Mouse (Mus musculus) liver, embryonic 16.5 days (tissue): ENCODE measurements around the gene Sipa1l2. TPM values are rescaled to one million over a fixed set of nuclear protein-coding genes. Genes with fewer than 3 reads are reported as not detected.
A peak's percentile ranks its signal among the peaks of the same experiment; 100 is the strongest.
"Not testable (repeated sequence)": the region's sequence is repeated elsewhere in the genome, so short reads cannot be mapped to it uniquely, and the experiment has no call there.

Source experiments
- ATAC-seq: fragments of 200-750 bp; cut with Nextera tagmentation; 2 replicates; pipeline ENCODE4 v1.8.0; 2017; ENCODE audit warnings: low read depth, mild to moderate bottlenecking, moderate number of reproducible peaks, moderate library complexity
- H3K27ac ChIP-seq: fragments of 300-500 bp; sonication (generic); 2 replicates; pipeline ENCODE4 v1.5.1; 2014; ENCODE audit warnings: mild to moderate bottlenecking, low read length
- H3K27me3 ChIP-seq: fragments of 300-500 bp; sonication (generic); 2 replicates; pipeline ENCODE4 v1.6.1; 2014; ENCODE audit warnings: low read depth, low read length, mixed read lengths; ENCODE audit not compliant: control insufficient read depth, insufficient read depth
- H3K36me3 ChIP-seq: fragments of 300-500 bp; sonication (generic); 2 replicates; pipeline ENCODE4 v1.6.1; 2014; ENCODE audit warnings: mild to moderate bottlenecking; ENCODE audit not compliant: control insufficient read depth, insufficient read depth
- H3K4me1 ChIP-seq: fragments of 300-500 bp; sonication (generic); 2 replicates; pipeline ENCODE4 v1.6.1; 2014; ENCODE audit warnings: low read depth, low read length, mixed read lengths; ENCODE audit not compliant: control insufficient read depth
- H3K4me2 ChIP-seq: fragments of 300-500 bp; sonication (generic); 2 replicates; pipeline ENCODE4 v1.6.1; 2014; ENCODE audit warnings: low read depth, low read length, mixed read lengths
- H3K4me3 ChIP-seq: fragments of 300-500 bp; sonication (generic); 2 replicates; pipeline ENCODE4 v1.5.1; 2014; ENCODE audit warnings: low read depth, mild to moderate bottlenecking, low read length
- H3K9ac ChIP-seq: fragments of 300-500 bp; sonication (generic); 2 replicates; pipeline ENCODE4 v1.6.1; 2014; ENCODE audit warnings: low read depth, low read length
- H3K9me3 ChIP-seq: fragments of 300-500 bp; sonication (generic); replicated peaks from 2 replicates; pipeline ENCODE4 v1.6.1; 2016; ENCODE audit warnings: low read length; ENCODE audit not compliant: control insufficient read depth
- WGBS: fragments of 180-500 bp; shearing (Covaris S2); extraction: QIAGEN DNeasy Blood & Tissue Kit; methylation state at CpG from one replicate; pipeline ENCODE4 v1.1.7; 2014; ENCODE audit not compliant: insufficient replicate concordance; 5-methylcytosine and 5-hydroxymethylcytosine counted together
- polyA plus RNA-seq: library from polyadenylated mRNA; unstranded; fragments of >200 nt; fragmentation: Nextera tagmentation; extraction: Ambion mirVana; gene quantifications from 2 replicates; pipeline ENCODE4 v1.2.1, GENCODE M21; 2015

The Sipa1l2 gene
- polyA plus RNA-seq, 1 experiment from 2014 or later: 1.1 TPM

- H3K4me1 ChIP-seq: no peaks in the 10 kb centered on the region; the same call in 1 of the 2 replicates
- WGBS: 16% methylated on average over 5 of the region's 5 CpGs
- H3K36me3 ChIP-seq: no peaks in the 10 kb centered on the region
- H3K4me2 ChIP-seq: no peak overlapping the region
- no peaks in the 10 kb centered on the region for H3K27me3 ChIP-seq
- ATAC-seq: no peak
- no peaks in the 10 kb centered on the region for H3K9me3 ChIP-seq
- H3K4me3 ChIP-seq: no peak overlapping the region
- H3K27ac ChIP-seq: no peak overlapping the region
- H3K9ac ChIP-seq: no peak overlapping the region
Measured at GRCm38 (mm10) chr8:125523213-125523612, 46.4 kb downstream of the Sipa1l2 start.

DNA sequence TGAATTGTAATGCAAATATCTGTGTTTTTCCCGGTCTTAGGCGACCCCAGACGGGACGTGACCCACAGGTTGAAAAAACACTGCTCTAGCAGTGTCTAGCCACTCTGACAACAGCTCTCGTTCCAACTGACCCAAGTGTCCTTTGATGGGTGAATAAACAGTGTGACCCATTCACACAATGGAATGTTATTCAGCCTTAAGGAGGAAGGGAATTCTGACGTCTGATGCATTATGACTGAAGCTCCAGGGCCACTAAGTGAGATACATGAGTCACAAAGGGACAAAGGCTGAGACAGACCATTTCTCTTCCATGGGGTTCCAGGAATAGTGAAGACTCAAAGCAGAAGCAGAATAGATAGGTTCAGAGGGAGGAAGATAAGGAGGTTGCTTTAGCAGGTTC is 47.5 kb downstream of the Sipa1l2 start:
- ATAC-seq: no peak
- WGBS: 53% methylated on average over 6 of the region's 6 CpGs

DNA sequence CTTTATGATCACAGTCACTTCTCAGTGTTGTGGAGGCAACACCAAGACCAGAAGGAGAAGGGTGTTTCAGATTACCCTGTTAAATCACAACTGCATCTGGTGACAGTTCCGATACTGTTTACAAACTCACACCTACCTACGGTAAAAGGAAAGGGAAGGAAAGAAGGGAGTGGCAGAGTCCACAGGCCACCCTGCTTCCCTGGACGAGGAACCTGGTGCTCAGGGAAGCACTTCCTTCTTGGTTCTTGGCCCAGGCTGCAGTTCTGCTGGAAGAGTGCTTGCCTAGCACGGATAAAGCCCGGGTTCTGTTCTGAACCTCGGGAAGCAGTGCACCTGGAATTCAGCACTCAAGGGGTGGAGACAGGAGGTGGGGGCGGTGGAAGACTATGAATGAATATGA is 48.5 kb downstream of the Sipa1l2 start:
- Histone ChIP-seq H3K36me3 (no peaks in the 10 kb centered on the region), H3K9me3 (no peaks in the 10 kb centered on the region), H3K4me3 (no peak overlapping the region), H3K9ac (no peak overlapping the region), H3K27me3 (no peaks in the 10 kb centered on the region), H3K4me2 (no peak overlapping the region), H3K4me1 (no peaks in the 10 kb centered on the region; the same call in 1 of the 2 replicates), H3K27ac (no peak overlapping the region)
- no peak for ATAC-seq
- 50% methylated on average over 7 of the region's 7 CpGs for WGBS

More for the DNA sequence above, 47.5 kb downstream of the Sipa1l2 start:
- Histone ChIP-seq H3K4me2 (no peak overlapping the region), H3K27ac (no peak overlapping the region), H3K4me1 (no peaks in the 10 kb centered on the region; the same call in 1 of the 2 replicates), H3K9ac (no peak overlapping the region), H3K9me3 (no peaks in the 10 kb centered on the region), H3K4me3 (no peak overlapping the region), H3K27me3 (no peaks in the 10 kb centered on the region), H3K36me3 (no peaks in the 10 kb centered on the region)

GRCm38 (mm10) chr8:125520308-125520707 is 49.3 kb downstream of the Sipa1l2 start:
- not testable (repeated sequence) for H3K27me3 ChIP-seq, H3K4me1 ChIP-seq, H3K36me3 ChIP-seq, H3K27ac ChIP-seq, H3K9ac ChIP-seq, H3K4me2 ChIP-seq, H3K4me3 ChIP-seq, ATAC-seq, H3K9me3 ChIP-seq
- WGBS: 69% methylated on average over 2 of the region's 2 CpGs

DNA sequence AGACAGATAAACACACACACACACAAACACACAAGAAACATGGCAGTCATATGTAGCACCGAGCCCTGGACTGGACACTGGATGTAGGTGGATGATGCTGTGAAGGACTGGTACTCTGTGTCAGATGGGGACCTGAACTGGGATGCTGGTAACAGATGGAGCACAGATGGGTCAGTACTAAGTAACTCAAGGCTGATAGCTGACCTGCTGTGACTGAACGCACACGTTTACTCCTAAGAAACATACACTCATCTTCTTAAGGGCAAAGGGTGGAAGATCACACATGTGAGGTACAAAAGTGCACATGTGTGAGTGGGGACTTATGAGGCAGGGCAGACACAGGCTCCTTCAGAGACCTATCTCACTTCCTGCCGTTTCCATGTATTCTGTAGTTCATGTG is 50.7 kb downstream of the Sipa1l2 start:
- no peak for ATAC-seq
- Histone ChIP-seq H3K27ac (no peak overlapping the region), H3K9ac (no peak overlapping the region), H3K9me3 (no peaks in the 10 kb centered on the region), H3K36me3 (no peaks in the 10 kb centered on the region), H3K4me3 (no peak overlapping the region), H3K4me1 (no peaks in the 10 kb centered on the region; the same call in 1 of the 2 replicates), H3K27me3 (no peaks in the 10 kb centered on the region), H3K4me2 (no peak overlapping the region)
- 54% methylated on average over 4 of the region's 4 CpGs for WGBS

DNA sequence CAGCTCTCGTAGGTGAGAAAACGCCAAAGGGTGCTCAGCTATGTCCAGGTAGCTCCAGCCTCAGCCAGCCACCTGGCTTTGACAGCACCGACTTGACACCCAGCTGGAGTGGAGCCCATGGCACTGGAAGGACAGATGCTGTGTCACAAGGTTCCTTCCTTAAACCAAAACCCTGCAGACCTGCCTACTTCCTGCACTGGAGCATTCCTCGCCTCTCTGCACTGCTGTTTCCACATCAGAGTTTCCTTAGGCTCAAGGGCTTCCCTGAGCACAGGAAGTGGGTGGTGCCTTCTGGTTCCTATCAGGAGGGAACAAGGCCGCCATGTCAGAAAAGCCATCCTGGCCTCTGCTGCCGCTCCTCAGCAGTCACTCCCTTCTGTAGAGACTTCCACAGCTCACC is 51.3 kb downstream of the Sipa1l2 start:
- 27% methylated on average over 6 of the region's 6 CpGs for WGBS

DNA sequence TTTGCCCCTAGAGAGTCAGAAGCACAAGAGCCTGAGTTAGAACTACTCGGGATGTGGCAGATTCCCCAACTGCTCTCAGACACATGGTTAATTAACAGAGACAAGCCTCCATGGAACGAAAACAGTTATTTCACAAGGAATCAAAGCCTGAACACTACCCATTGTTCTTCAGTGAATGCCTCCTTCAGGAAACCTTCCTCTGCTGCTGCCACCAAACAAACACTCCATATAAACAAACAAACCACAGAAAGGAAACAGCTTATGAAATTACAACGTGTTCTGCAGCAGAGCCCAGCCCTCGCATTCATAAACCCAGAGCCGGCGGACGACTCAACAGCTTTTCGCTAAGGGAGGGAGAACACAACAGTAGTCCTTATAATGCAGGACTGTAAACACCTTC is 52.2 kb downstream of the Sipa1l2 start:
- H3K4me1 ChIP-seq: no peaks in the 10 kb centered on the region; the same call in 1 of the 2 replicates
- no peak overlapping the region for H3K4me3 ChIP-seq
- 62% methylated on average over 8 of the region's 8 CpGs for WGBS

More for the DNA sequence above, 51.3 kb downstream of the Sipa1l2 start:
- no peaks in the 10 kb centered on the region for H3K27me3 ChIP-seq
- peak; percentile 58 for ATAC-seq
- H3K27ac ChIP-seq: no peak overlapping the region
- no peaks in the 10 kb centered on the region for H3K9me3 ChIP-seq
- no peak overlapping the region for H3K4me2 ChIP-seq
- H3K36me3 ChIP-seq: no peaks in the 10 kb centered on the region
- no peak overlapping the region for H3K9ac ChIP-seq
- H3K4me3 ChIP-seq: no peak overlapping the region
- H3K4me1 ChIP-seq: no peaks in the 10 kb centered on the region; the same call in 1 of the 2 replicates

DNA sequence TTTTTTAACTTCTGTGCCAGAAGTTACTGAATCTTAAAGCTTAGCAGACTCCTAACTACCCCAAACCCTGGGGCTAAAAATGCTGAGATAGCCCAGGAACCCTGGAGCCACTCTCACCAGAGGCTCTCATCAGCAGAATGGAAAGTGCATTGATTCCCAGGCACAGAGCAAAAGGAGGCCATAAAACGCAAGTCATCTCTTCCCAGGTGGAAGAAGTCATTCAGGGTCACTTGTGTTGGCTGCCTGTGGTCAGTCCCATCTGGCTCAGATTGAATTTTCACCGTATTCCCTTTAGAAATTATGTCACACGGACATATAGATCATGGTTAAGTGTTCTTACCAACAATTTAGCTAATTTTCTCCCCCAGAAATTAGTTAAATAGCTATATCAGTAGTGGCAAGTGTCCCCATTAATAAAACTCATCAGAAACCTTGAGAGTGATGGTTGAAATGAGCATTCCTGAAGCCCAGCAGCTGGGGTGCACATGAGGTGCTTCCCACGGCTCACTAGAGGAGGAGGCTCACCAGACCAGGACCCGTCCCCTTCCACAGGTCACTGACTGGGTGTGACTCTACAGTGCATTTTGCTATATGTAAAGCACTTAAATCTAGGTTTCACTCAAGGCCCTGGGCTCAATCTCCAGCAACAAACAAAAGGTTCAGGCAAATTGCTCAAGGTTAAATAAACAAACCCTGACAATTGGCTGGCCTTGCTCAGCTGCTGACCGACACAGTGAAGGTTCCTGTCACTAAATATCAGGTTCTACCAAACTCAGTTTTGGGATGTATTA is 53.3 kb downstream of the Sipa1l2 start:
- H3K4me2 ChIP-seq: no peak overlapping the region
- H3K27me3 ChIP-seq: no peaks in the 10 kb centered on the region
- no peaks in the 10 kb centered on the region; the same call in 1 of the 2 replicates for H3K4me1 ChIP-seq
- no peaks in the 10 kb centered on the region for H3K36me3 ChIP-seq
- H3K27ac ChIP-seq: no peak overlapping the region
- H3K9ac ChIP-seq: no peak overlapping the region
- no peaks in the 10 kb centered on the region for H3K9me3 ChIP-seq
- ATAC-seq: no peak
- no peak overlapping the region for H3K4me3 ChIP-seq
- WGBS: 48% methylated on average over 6 of the region's 6 CpGs

More for the DNA sequence above, 52.2 kb downstream of the Sipa1l2 start:
- no peaks in the 10 kb centered on the region for H3K27me3 ChIP-seq
- no peak for ATAC-seq
- H3K27ac ChIP-seq: no peak overlapping the region
- no peak overlapping the region for H3K9ac ChIP-seq
- H3K9me3 ChIP-seq: no peaks in the 10 kb centered on the region
- H3K4me2 ChIP-seq: no peak overlapping the region
- no peaks in the 10 kb centered on the region for H3K36me3 ChIP-seq

DNA sequence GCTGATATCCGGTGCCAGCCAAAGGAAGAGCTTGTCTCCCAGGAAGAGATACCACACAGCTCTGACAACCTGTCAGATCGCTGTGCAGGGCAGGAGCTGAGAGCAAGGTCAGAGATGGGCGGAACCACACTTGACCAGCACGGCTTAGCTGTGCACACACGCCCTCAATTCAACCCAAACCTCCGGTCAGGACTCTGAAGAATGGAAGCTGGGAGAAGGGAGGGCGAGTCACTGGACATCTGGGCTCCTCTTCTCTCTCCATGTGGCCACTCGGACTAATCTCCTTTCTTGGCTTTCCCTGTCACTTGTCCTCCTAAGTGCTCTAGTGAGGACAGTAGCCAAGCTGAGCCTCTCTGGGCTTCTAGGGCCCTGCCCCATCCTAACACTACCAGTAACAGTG is 53.9 kb downstream of the Sipa1l2 start:
- Histone ChIP-seq H3K4me3 (no peak overlapping the region), H3K36me3 (no peaks in the 10 kb centered on the region), H3K9me3 (no peaks in the 10 kb centered on the region), H3K9ac (no peak overlapping the region), H3K4me1 (no peaks in the 10 kb centered on the region; the same call in 1 of the 2 replicates), H3K4me2 (no peak overlapping the region), H3K27ac (no peak overlapping the region), H3K27me3 (no peaks in the 10 kb centered on the region)
- WGBS: 46% methylated on average over 8 of the region's 8 CpGs
- no peak for ATAC-seq
